Mouse (Mus musculus) myocyte (in vitro differentiated cells): ENCODE measurements around the gene P2rx4. TPM values are rescaled to one million over a fixed set of nuclear protein-coding genes. Genes with fewer than 3 reads are reported as not detected.
"Not testable (repeated sequence)": the region's sequence is repeated elsewhere in the genome, so short reads cannot be mapped to it uniquely, and the experiment has no call there.

Source experiments
- H3K27me3 ChIP-seq: one replicate; pipeline ENCODE4 v1.6.1; 2011; ENCODE audit not compliant: control insufficient read depth, insufficient read depth, insufficient read length
- H3K36me3 ChIP-seq: one replicate; pipeline ENCODE4 v1.6.1; 2011; ENCODE audit not compliant: control insufficient read depth, insufficient read depth
- H3K4me2 ChIP-seq: one replicate; pipeline ENCODE4 v1.6.1; 2011; ENCODE audit warnings: low read depth, control low read depth
- H3K4me3 ChIP-seq: one replicate; pipeline ENCODE4 v1.5.1; 2011; ENCODE audit warnings: mild to moderate bottlenecking, control low read depth, moderate library complexity
- H3K79me2 ChIP-seq: one replicate; pipeline ENCODE4 v1.6.1; 2011; ENCODE audit not compliant: control insufficient read depth, insufficient read depth
- H3ac ChIP-seq: one replicate; pipeline ENCODE4 v1.6.1; 2011; ENCODE audit not compliant: control insufficient read depth, insufficient read length
- CEBPB ChIP-seq: IDR thresholded peaks from 2 replicates; pipeline ENCODE4 v1.6.1; 2011; ENCODE audit warnings: mild to moderate bottlenecking, moderate library complexity; ENCODE audit not compliant: poor library complexity, insufficient read depth, severe bottlenecking
- E2F4 ChIP-seq: IDR thresholded peaks from one replicate; pipeline ENCODE4 v1.6.1; 2011; ENCODE audit warnings: mild to moderate bottlenecking, control low read depth, moderate library complexity; ENCODE audit not compliant: insufficient read depth
- MAX ChIP-seq: IDR thresholded peaks from one replicate; pipeline ENCODE4 v1.6.1; 2011; ENCODE audit warnings: low read depth, mild to moderate bottlenecking, control low read depth
- MYOD1 ChIP-seq, 3 experiments: IDR thresholded peaks; one replicate each; pipeline ENCODE4 v1.6.1; 2011; ENCODE audit warnings: control low read depth in 2 of 3, low read depth in 2 of 3, mild to moderate bottlenecking in 2 of 3, moderate library complexity in 1 of 3; ENCODE audit not compliant: insufficient read length in 2 of 3, control insufficient read depth in 1 of 3
- MYOG ChIP-seq, 3 experiments: IDR thresholded peaks; one replicate each; pipeline ENCODE4 v1.6.1; 2011; ENCODE audit warnings: control low read depth in 2 of 3, low read depth in 2 of 3, mild to moderate bottlenecking in 2 of 3; ENCODE audit not compliant: insufficient read length in 2 of 3, control insufficient read depth in 1 of 3, insufficient read depth in 1 of 3
- POLR2A ChIP-seq: IDR thresholded peaks from one replicate; pipeline ENCODE4 v1.6.1; 2011; ENCODE audit warnings: low read depth, mild to moderate bottlenecking, control low read depth, moderate library complexity; ENCODE audit not compliant: insufficient read length
- POLR2AphosphoS2 ChIP-seq: IDR thresholded peaks from one replicate; pipeline ENCODE4 v1.6.1; 2011; ENCODE audit warnings: low read depth, control low read depth; ENCODE audit not compliant: insufficient read length
- REST ChIP-seq: IDR thresholded peaks from one replicate; pipeline ENCODE4 v1.6.1; 2011; ENCODE audit warnings: mild to moderate bottlenecking, control low read depth, moderate library complexity; ENCODE audit not compliant: insufficient read depth, insufficient read length
- SRF ChIP-seq: IDR thresholded peaks from one replicate; pipeline ENCODE4 v1.6.1; 2011; ENCODE audit warnings: low read depth; ENCODE audit not compliant: control insufficient read depth, insufficient read length
- TCF12 ChIP-seq: IDR thresholded peaks from one replicate; pipeline ENCODE4 v1.6.1; 2011; ENCODE audit warnings: mild to moderate bottlenecking, control low read depth; ENCODE audit not compliant: poor library complexity, insufficient read depth, severe bottlenecking
- TCF3 ChIP-seq: IDR thresholded peaks from one replicate; pipeline ENCODE4 v1.6.1; 2011; ENCODE audit warnings: low read depth, control low read depth; ENCODE audit not compliant: insufficient read length
- USF1 ChIP-seq: IDR thresholded peaks from one replicate; pipeline ENCODE4 v1.6.1; 2011; ENCODE audit warnings: low read depth, mild to moderate bottlenecking, control low read depth, moderate library complexity
- polyA plus RNA-seq: library from polyadenylated mRNA; unstranded; fragments of >200 nt; fragmentation: generic; extraction: Trizol; gene quantifications from one replicate; pipeline ENCODE4 v1.2.1, GENCODE M21; 2012; ENCODE audit warnings: missing spikeins

P2rx4 gene
- polyA plus RNA-seq: 23.2 TPM

GRCm38 (mm10) chr5:122707276-122708181 lies at the start of gene P2rx4:
Gene P2rx4, plus strand, starts transcription at chr5:122707544.
- no peaks in the 10 kb centered on the region for H3K36me3 ChIP-seq
- H3K79me2 ChIP-seq: no peaks in the 10 kb centered on the region
- H3K27me3 ChIP-seq: no peaks in the 10 kb centered on the region
- peak in 2 of 3 experiments; percentile 67 to 81 for TF ChIP-seq MYOG (IDR thresholded peaks at IDR 0.05; ENCODE audit: control insufficient read depth in 1 of 3, insufficient read depth in 1 of 3, insufficient read length in 2 of 3, low read depth in 2 of 3)
- no peak for TF ChIP-seq TCF12
- TF ChIP-seq SRF: no peak
- no peak for TF ChIP-seq E2F4
- TF ChIP-seq MAX: no peak
- TF ChIP-seq USF1: peak; percentile 64
- TF ChIP-seq MYOD1 (IDR thresholded peaks at IDR 0.05; ENCODE audit: control insufficient read depth in 1 of 3, insufficient read length in 2 of 3, low read depth in 2 of 3): peak in 2 of 3 experiments; percentile 73 to 84
- TF ChIP-seq REST: no peak
- TF ChIP-seq POLR2A: peak; percentile 99
- TF ChIP-seq TCF3: no peak
- peak; percentile 95 for TF ChIP-seq POLR2AphosphoS2
- TF ChIP-seq CEBPB: no peak
- H3K4me2 ChIP-seq: peak within 1 kb of the TSS; percentile 98
- H3K4me3 ChIP-seq: peak within 1 kb of the TSS; percentile 80
- H3ac ChIP-seq: peak within 1 kb of the TSS; percentile 78

- H3K4me3 ChIP-seq: no peak overlapping the region
- no peaks in the 10 kb centered on the region for H3K27me3 ChIP-seq
- no peaks in the 10 kb centered on the region for H3K36me3 ChIP-seq
- TF ChIP-seq POLR2A (no peak), MAX (no peak), TCF12 (no peak), CEBPB (no peak), E2F4 (no peak), MYOG (IDR thresholded peaks at IDR 0.05; ENCODE audit: control insufficient read depth in 1 of 3, insufficient read depth in 1 of 3, insufficient read length in 2 of 3, low read depth in 2 of 3) (no peak), USF1 (no peak), MYOD1 (IDR thresholded peaks at IDR 0.05; ENCODE audit: control insufficient read depth in 1 of 3, insufficient read length in 2 of 3, low read depth in 2 of 3) (no peak), TCF3 (no peak), POLR2AphosphoS2 (no peak), REST (no peak), SRF (no peak)
- no peak overlapping the region for H3ac ChIP-seq
- no peak overlapping the region for H3K4me2 ChIP-seq
- no peaks in the 10 kb centered on the region for H3K79me2 ChIP-seq
These were observed 44.8 kb upstream of the P2rx4 start for GRCm38 (mm10) chr5:122662501-122662900.

- H3K79me2 ChIP-seq: no peaks in the 10 kb centered on the region
- no peaks in the 10 kb centered on the region for H3K36me3 ChIP-seq
- TF ChIP-seq MYOD1 (IDR thresholded peaks at IDR 0.05; ENCODE audit: control insufficient read depth in 1 of 3, insufficient read length in 2 of 3, low read depth in 2 of 3): no peak
- TF ChIP-seq POLR2AphosphoS2: no peak
- TF ChIP-seq CEBPB: no peak
- no peak for TF ChIP-seq E2F4
- no peak for TF ChIP-seq USF1
- no peak for TF ChIP-seq SRF
- no peak for TF ChIP-seq TCF12
- TF ChIP-seq MYOG (IDR thresholded peaks at IDR 0.05; ENCODE audit: control insufficient read depth in 1 of 3, insufficient read depth in 1 of 3, insufficient read length in 2 of 3, low read depth in 2 of 3): no peak
- no peak for TF ChIP-seq TCF3
- no peak for TF ChIP-seq POLR2A
- TF ChIP-seq REST: no peak
- no peak for TF ChIP-seq MAX
- H3ac ChIP-seq: no peak overlapping the region
- no peaks in the 10 kb centered on the region for H3K27me3 ChIP-seq
- no peak overlapping the region for H3K4me3 ChIP-seq
- H3K4me2 ChIP-seq: no peak overlapping the region
These were observed 42.3 kb upstream of the P2rx4 start for GRCm38 (mm10) chr5:122665036-122665435.

- TF ChIP-seq MAX (no peak), MYOG (IDR thresholded peaks at IDR 0.05; ENCODE audit: control insufficient read depth in 1 of 3, insufficient read depth in 1 of 3, insufficient read length in 2 of 3, low read depth in 2 of 3) (no peak), TCF3 (no peak), CEBPB (peak; percentile 85), REST (no peak), E2F4 (no peak), POLR2A (no peak)
- H3K36me3 ChIP-seq: no peaks in the 10 kb centered on the region
- H3ac ChIP-seq: no peak overlapping the region
- H3K79me2 ChIP-seq: no peaks in the 10 kb centered on the region
- no peak overlapping the region for H3K4me2 ChIP-seq
- no peaks in the 10 kb centered on the region for H3K27me3 ChIP-seq
- H3K4me3 ChIP-seq: no peak overlapping the region
These were observed 38.1 kb upstream of the P2rx4 start for GRCm38 (mm10) chr5:122668981-122669897.

- H3K27me3 ChIP-seq, H3K36me3 ChIP-seq, H3K79me2 ChIP-seq, H3K4me2 ChIP-seq, H3K4me3 ChIP-seq, H3ac ChIP-seq: not testable (repeated sequence)
These were observed 35.7 kb upstream of the P2rx4 start for GRCm38 (mm10) chr5:122671641-122672040.
